Comparison of ENCODE assay signal across 13 mouse cellular contexts in the genomic region with DNA sequence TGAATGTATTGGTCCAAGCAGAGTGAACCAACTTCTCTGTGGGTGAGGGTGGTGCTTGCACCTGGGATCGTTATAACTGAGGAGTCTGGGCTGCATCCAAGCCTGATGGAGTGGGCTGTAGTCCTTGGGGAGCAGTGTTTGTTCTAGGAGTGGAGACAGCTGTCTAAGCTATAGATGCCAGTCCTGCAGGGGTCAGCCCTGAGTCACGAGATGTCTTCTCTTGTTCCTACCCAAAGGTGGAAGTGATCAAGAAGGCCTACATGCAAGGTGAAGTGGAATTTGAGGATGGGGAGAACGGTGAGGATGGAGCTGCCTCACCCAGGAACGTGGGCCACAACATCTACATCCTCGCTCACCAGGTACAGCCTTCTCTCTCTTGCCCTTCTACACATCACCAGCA.
DNase-seq lines count a peak whose midpoint lies in the region; ATAC-seq and TF ChIP-seq lines count a peak whose summit lies in the region.
"Had no signal": no experiment of that assay in that cellular context is flagged by ENCODE, and none has a peak within 500 bp of the region (broad histone marks: within the 10 kb centered on the region; RNA-seq: fewer than 3 reads in every experiment).

No protein-coding gene starts in this region.

- no peak for ATAC-seq in liver, postnatal 0 days
- no peak for ATAC-seq in liver, embryonic 11.5 days (replicated peaks; ENCODE audit: low FRiP score)
- peak; percentile 74 for ATAC-seq in megakaryocyte, adult 5-6 weeks (ENCODE audit: poor library complexity, severe bottlenecking)

- no peaks in the 10 kb centered on the region for H3K27me3 ChIP-seq in liver, postnatal 0 days (ENCODE audit: insufficient read depth, low read length)
- no peaks in the 10 kb centered on the region for H3K27me3 ChIP-seq in liver, embryonic 11.5 days (replicated peaks; ENCODE audit: control insufficient read depth, insufficient read depth, low read length)
- H3K27me3 ChIP-seq in MEL (ENCODE audit: control insufficient read depth in 1 of 2, insufficient read depth in 2 of 2, low read length in 2 of 2): no peaks in the 10 kb centered on the region
- H3K27me3 ChIP-seq: hindbrain, embryonic 12.5 days; neural tube, embryonic 13.5 days had no signal

- no peak for TF ChIP-seq POLR2A in MEL (IDR thresholded peaks at IDR 0.05; ENCODE audit: control insufficient read depth in 1 of 2, insufficient read depth in 1 of 2, low read depth in 1 of 2, low read length in 2 of 2, poor library complexity in 1 of 2)

- no peaks in the 10 kb centered on the region for H3K79me2 ChIP-seq in MEL (ENCODE audit: control insufficient read depth, insufficient read depth, low read length, poor library complexity)

- no peak for TF ChIP-seq EP300 in liver, postnatal 0 days (IDR thresholded peaks at IDR 0.05; ENCODE audit: low read depth)
- TF ChIP-seq EP300 in MEL (IDR thresholded peaks at IDR 0.05; ENCODE audit: low read depth in 1 of 2, low read length in 2 of 2): no peak

- no peak overlapping the region for H3K4me3 ChIP-seq in gastrocnemius, adult 2 months
- no peak overlapping the region for H3K4me3 ChIP-seq in liver, postnatal 0 days (ENCODE audit: low read depth, low read length)
- H3K4me3 ChIP-seq in liver, embryonic 11.5 days (ENCODE audit: low read depth, low read length): no peak overlapping the region
- no peak overlapping the region for H3K4me3 ChIP-seq in MEL (ENCODE audit: control insufficient read depth in 1 of 2, insufficient read depth in 1 of 2, low read depth in 2 of 2, low read length in 2 of 2)
- H3K4me3 ChIP-seq: hindbrain, embryonic 12.5 days; neural tube, embryonic 13.5 days had no signal

- WGBS in liver, postnatal 0 days (ENCODE audit: insufficient replicate concordance): 81% methylated on average over 5 of the region's 5 CpGs
- 88% methylated on average over 5 of the region's 5 CpGs for WGBS in liver, embryonic 11.5 days

- TF ChIP-seq CTCF in gastrocnemius, adult 2 months (IDR thresholded peaks at IDR 0.05): peak; percentile 31; the same call in 1 of the 2 replicates
- peak; percentile 60 for TF ChIP-seq CTCF in liver, postnatal 0 days (IDR thresholded peaks at IDR 0.05; ENCODE audit: low read depth)
- TF ChIP-seq CTCF in MEL (IDR thresholded peaks at IDR 0.05 in 2 of 3, conservative IDR thresholded peaks at IDR 0.05 in 1 of 3; ENCODE audit: control insufficient read depth in 1 of 3, insufficient read depth in 1 of 3, low read depth in 2 of 3, low read length in 3 of 3, poor library complexity in 1 of 3, severe bottlenecking in 1 of 3): no peak; a peak in 1 of 6 replicates

- no peak overlapping the region for H3K4me2 ChIP-seq in liver, postnatal 0 days (ENCODE audit: low read depth, low read length)
- H3K4me2 ChIP-seq in liver, embryonic 11.5 days: no peak overlapping the region
- H3K4me2 ChIP-seq: hindbrain, embryonic 12.5 days; midbrain, embryonic 11.5 days; neural tube, embryonic 13.5 days had no signal

- DNase-seq in gastrocnemius, adult 2 months: no peak
- DNase-seq in gastrocnemius, postnatal 10 days: no peak
- DNase-seq in liver, postnatal 0 days: no peak
- no peak for DNase-seq in liver, embryonic 11.5 days (ENCODE audit: low spot score)
- DNase-seq in MEL (ENCODE audit: low read depth, low spot score): no peak
- DNase-seq in right cerebral cortex, postnatal 36 days (ENCODE audit: low spot score in 2 of 2): no peak
- DNase-seq in layer of hippocampus, postnatal 36 days: no peak
- DNase-seq: liver; right cerebral cortex, postnatal 25 days had no signal

- H3K9me3 ChIP-seq in liver, postnatal 0 days (ENCODE audit: low read length): no peaks in the 10 kb centered on the region
- H3K9me3 ChIP-seq in liver, embryonic 11.5 days (ENCODE audit: control insufficient read depth, low read length): no peaks in the 10 kb centered on the region
- no peaks in the 10 kb centered on the region for H3K9me3 ChIP-seq in MEL (replicated peaks; ENCODE audit: insufficient read depth, low read length)
- H3K9me3 ChIP-seq: hindbrain, embryonic 12.5 days; neural tube, embryonic 13.5 days had no signal

- no peak overlapping the region for H3K9ac ChIP-seq in liver, postnatal 0 days (replicated peaks)
- no peak overlapping the region for H3K9ac ChIP-seq in liver, embryonic 11.5 days (ENCODE audit: low read depth, low read length)
- H3K9ac ChIP-seq in MEL (ENCODE audit: control insufficient read depth, low read depth, low read length, poor library complexity, severe bottlenecking): no peak overlapping the region
- H3K9ac ChIP-seq: hindbrain, embryonic 12.5 days; neural tube, embryonic 13.5 days had no signal

- TF ChIP-seq RAD21 in MEL (IDR thresholded peaks at IDR 0.05; ENCODE audit: low read depth, low read length): no peak; the same call in 1 of the 2 replicates

- intact Hi-C loops in gastrocnemius, adult 2 months (cut with DNase I): no loop called here

- peaks cover 3% of the 10 kb centered on the region for H3K36me3 ChIP-seq in liver, postnatal 0 days (replicated peaks; ENCODE audit: insufficient read depth, low read length)
- peaks cover 2% of the 10 kb centered on the region; the same call in 1 of the 2 replicates for H3K36me3 ChIP-seq in liver, embryonic 11.5 days (ENCODE audit: control insufficient read depth, insufficient read depth, low read length)
- no peaks in the 10 kb centered on the region for H3K36me3 ChIP-seq in MEL (ENCODE audit: control insufficient read depth in 1 of 2, insufficient read depth in 2 of 2, low read length in 2 of 2)
- H3K36me3 ChIP-seq: hindbrain, embryonic 12.5 days; neural tube, embryonic 13.5 days had no signal

- H3K27ac ChIP-seq in gastrocnemius, adult 2 months: no peak overlapping the region
- H3K27ac ChIP-seq in liver, postnatal 0 days (ENCODE audit: low read depth): no peak overlapping the region
- no peak overlapping the region for H3K27ac ChIP-seq in liver, embryonic 11.5 days (ENCODE audit: low read depth, low read length)
- H3K27ac ChIP-seq in MEL (ENCODE audit: control insufficient read depth, low read depth, low read length): no peak overlapping the region
- H3K27ac ChIP-seq: hindbrain, embryonic 12.5 days; neural tube, embryonic 13.5 days had no signal

- H3K4me1 ChIP-seq in liver, postnatal 0 days (ENCODE audit: insufficient read depth): peaks cover 7% of the 10 kb centered on the region; the same call in 1 of the 2 replicates
- peaks cover 3% of the 10 kb centered on the region for H3K4me1 ChIP-seq in liver, embryonic 11.5 days (replicated peaks; ENCODE audit: control insufficient read depth, insufficient read depth, low read length)
- no peaks in the 10 kb centered on the region for H3K4me1 ChIP-seq in MEL (ENCODE audit: control insufficient read depth in 1 of 2, insufficient read depth in 2 of 2, low read length in 2 of 2)
- H3K4me1 ChIP-seq: hindbrain, embryonic 12.5 days had no signal

TF ChIP-seq in MEL, 35 proteins besides CTCF, POLR2A, EP300 and RAD21:
- no peak for TF ChIP-seq NRF1 (IDR thresholded peaks at IDR 0.05; ENCODE audit: insufficient read depth, low read depth, low read length, poor library complexity, severe bottlenecking)
- peak; percentile 21; the same call in 1 of the 2 replicates for TF ChIP-seq SMC3 (IDR thresholded peaks at IDR 0.05; ENCODE audit: low read depth, low read length)
TF ChIP-seq in MEL: peak in this region for 1.

Comparison
In these comparisons a context has a peak if more than half of its experiments do, and no peak if none do; other contexts are left out.
1. CTCF ChIP-seq: peak in gastrocnemius, adult 2 months (single experiment) and liver, postnatal 0 days (single experiment); none in MEL (0 of 3).